Mouse (Mus musculus): Measurements from ENCODE around the gene Lingo2. TPM values are rescaled to one million over a fixed set of nuclear protein-coding genes. Genes with fewer than 3 reads are reported as not detected.

Gene Lingo2
- total RNA-seq, 1 experiment from 2014 or later = not detected

DNA sequence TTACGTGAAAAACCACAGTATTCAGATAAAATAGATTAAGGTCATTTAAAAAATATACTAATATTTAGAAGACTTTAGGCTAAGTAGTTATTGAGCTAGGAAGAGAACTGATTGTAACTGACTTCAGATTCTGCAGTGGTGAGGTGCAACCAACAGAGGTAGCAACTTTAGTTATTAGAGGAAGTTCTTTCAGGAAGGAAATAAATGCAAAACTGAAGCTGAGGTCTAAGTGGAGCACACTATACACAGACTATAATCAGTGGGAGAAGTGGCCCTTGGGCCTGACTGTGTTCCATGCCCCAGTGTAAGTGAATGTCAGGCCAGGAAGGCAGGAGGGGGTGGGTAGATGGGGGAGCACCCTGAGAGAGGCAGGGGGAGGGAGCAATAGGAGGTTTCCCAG is 385.0 kb downstream of the Lingo2 start:
- peak; percentile 52; the same call in 1 of the 2 replicates for ATAC-seq (replicated peaks; ENCODE audit: low read depth, poor library complexity, severe bottlenecking)

DNA sequence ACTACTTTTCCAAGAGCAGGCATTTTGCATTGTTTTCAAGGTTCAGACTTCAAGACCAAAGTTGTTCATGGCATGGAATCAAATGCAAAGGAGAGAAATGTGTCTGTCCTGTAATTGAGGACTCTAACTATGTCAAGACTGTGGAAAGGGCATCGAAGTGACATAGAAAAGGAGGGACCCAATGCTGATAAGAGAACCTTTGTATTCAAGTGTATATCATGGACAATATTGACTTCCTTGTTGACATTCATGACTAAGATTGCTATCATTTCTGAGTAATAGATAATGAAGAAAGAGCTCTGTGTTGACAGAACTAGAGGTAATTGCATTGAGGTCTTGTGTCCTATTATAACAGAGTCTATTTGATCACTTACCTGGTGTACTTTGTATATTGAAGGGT is 390.6 kb downstream of the Lingo2 start:
- no peak for ATAC-seq (replicated peaks; ENCODE audit: low read depth, poor library complexity, severe bottlenecking)

DNA sequence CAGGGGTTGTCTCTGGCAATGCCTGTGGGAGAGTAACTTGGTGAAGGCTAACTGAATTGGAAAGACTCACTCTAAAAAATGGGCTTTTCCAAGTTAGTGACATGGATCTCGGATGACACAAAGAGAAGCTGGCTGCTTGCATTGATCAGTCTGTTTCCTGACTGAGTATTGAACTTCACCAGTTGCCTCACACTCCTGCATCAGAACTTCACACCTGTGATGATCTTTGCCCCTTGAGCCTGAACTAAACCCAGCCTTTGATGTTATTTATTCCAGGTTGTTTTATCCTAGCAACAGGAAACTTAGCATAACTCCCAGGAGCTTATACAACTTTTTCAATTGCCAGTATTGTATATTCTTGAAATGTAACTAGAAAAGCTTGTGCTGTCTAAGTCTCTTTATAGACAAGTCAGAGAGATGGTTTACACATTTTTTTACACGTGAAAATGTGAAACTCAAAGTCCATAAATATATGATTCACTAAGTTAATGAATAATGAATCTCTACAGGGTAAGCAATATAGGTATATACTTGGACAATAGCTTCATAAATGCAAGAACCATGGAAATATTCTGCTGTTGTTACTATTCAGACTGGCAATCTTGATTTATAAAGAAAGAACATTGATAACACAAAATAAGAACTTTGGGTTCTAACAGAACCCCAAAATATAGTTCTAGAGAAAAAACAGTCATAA is 410.7 kb downstream of the Lingo2 start:
- no peak for ATAC-seq (replicated peaks; ENCODE audit: low read depth, poor library complexity, severe bottlenecking)

DNA sequence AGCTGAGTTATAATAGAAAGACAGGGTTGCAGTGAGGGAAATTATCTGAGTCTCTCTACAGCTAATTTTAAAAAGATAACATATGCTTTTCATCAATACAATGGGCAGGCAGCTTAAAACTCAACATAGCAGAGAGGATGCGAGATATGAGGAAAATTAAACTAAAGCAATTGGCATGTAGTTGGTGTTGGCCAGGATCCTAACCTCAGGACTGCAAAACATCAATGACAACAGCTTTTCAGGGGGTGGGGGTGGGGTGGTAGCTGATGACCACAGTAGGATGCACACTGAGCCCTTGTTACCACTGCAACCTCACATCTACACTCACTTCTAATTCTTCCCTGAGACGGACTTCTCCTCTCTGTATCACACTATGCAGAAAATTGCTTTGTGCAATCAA is 417.7 kb downstream of the Lingo2 start:
- no peak for ATAC-seq (replicated peaks; ENCODE audit: low read depth, poor library complexity, severe bottlenecking)

DNA sequence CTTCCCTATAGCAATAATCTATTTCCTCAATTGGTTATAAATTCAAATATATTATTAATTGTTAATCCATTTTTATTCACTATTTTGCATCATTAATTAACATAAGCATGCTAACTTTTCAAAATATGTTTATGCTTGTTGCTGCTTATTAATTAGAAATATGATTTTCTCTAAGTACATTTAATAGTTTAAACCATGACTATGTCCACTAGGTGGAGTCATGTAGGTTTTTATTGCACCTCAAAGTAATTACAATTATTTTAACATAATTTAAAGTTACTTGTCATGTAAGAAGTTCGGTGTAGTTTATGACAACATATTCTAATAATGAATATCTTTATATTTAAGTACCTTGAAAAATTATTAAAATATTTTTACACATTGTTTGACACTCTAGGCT is 461.3 kb downstream of the Lingo2 start:
- ATAC-seq (replicated peaks; ENCODE audit: low read depth, poor library complexity, severe bottlenecking) = no peak

DNA sequence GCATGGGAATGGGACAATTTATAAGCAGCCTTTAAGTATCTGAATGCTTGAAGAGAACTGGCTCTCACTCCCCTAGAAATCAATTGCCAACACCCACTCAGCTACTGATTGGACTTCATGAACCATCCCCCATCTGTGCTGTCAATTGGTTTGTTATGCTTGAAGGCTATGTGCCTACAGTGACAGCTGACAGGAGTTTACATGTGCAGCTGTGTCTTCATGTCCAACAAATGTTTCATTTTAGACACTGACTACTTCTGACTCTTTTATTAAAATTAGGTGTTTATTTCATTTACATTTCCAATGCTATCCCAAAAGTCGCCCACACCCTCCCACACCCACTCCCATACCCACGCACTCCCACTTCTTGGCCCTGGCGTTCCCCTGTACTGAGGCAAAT is 516.3 kb downstream of the Lingo2 start:
- ATAC-seq (replicated peaks; ENCODE audit: low read depth, poor library complexity, severe bottlenecking) = no peak

DNA sequence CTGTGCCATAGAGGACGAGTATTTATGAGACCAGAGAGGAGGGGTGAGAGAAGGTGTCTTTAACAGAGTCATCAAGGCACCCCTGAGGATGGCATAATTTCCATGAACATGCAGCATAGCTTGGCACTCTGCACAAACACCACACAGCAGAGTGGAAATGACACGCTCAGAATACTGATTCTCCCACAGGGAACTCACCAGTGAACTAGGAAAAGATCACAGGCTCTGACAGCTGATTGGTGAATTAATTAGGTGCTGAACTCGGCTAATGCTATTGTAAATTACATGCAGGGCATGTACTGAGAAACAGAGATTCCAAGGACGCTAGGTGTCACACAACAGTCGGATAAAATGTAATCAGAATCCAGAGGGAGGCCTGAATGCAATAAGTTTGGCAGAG is 525.4 kb downstream of the Lingo2 start:
- no peak for ATAC-seq (replicated peaks; ENCODE audit: low read depth, poor library complexity, severe bottlenecking)

DNA sequence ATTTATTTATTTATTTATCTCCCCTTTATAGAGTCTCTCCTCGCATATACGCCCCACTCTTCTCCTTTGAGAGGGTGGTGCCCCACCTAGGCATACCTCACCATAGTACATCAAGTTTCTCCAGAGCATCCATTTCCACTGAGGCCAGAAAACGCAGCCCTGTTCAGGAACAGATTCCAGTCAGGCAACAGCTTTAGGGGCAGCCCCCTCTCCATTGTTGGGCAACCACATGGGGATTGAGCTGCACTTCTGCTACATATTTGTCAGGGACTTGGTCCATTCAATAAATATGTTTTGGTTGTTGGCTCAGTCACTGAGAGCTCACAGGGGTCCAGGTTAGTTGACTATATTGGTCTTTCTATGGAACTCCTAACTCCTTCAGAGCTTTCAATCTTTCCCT is 544.2 kb downstream of the Lingo2 start:
- no peak for ATAC-seq (replicated peaks; ENCODE audit: low read depth, poor library complexity, severe bottlenecking)

DNA sequence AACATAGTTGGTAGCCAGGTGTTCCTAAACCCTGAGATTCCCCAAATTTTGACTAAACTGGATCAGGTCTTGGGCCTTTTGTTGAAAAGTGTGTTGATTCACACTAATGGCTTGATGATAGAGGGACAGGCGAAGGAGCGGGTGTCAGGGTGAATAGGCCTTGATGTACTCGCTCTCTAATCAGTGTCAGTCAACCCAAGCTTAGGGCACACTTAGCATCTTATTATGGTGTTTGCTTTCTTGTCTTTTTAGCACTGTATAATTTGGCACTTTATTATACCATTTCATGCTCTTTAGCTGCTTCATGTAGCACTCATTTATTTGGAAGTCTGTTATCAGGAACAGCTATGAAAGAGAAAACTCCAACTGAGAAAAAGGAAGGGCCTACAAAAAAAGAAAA is 582.6 kb downstream of the Lingo2 start:
- no peak for ATAC-seq (replicated peaks; ENCODE audit: low read depth, poor library complexity, severe bottlenecking)

DNA sequence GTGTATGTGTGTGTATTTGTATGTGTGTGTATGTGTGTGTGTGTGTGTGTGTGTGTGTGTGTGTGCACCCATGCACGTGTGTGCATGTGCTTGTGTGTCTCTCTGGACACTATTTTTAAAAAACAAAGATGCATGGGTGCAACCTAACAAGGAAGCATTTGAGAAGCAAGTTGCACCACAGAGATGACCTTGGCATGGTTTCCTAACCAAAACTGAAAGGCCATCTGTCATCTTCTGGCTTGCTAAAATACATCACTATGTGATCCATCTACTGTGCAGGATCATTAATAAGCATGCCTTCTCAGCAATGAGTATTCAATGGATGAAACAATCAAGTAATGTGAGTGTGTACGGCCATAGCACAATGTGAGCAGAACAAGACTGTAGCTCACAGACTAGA is 597.1 kb downstream of the Lingo2 start:
- ATAC-seq (replicated peaks; ENCODE audit: low read depth, poor library complexity, severe bottlenecking) = no peak

DNA sequence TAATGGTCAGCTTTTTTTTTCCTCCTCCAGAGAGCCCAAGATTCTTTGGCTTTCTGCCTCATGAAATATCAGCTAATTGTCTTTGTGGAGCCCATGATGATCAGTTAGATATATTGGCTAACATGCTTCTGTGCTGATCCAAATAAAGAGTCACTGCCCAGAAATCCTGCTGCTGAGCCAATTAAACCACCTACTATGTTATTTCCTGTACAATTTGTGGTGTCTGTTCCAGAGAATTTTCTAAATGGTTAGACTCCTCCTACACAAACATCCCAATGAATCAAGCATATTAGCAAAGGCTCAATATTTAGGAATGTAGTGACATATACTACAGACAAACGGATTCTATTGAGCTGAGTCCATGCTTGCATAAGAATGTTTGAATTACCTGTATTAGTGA is 619.8 kb downstream of the Lingo2 start:
- ATAC-seq (replicated peaks; ENCODE audit: low read depth, poor library complexity, severe bottlenecking) = no peak

DNA sequence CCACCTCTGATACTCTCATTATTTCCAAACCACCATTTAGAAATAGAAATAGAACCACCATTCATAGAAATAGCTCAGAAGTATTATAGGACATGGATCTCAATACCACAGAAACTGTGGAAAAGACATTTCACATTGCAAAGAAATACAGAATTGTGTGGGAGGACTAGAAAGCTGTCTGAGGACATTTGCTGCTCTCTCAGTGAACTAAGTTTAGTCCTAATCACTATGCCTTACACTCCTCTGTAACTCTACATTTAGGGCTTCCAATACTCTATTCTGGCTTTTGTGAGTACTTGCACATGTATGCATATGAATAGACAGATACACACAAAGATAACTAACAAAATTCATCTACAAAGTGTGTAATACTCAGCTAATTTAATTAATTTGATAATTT is 625.9 kb downstream of the Lingo2 start:
- ATAC-seq (replicated peaks; ENCODE audit: low read depth, poor library complexity, severe bottlenecking) = no peak

DNA sequence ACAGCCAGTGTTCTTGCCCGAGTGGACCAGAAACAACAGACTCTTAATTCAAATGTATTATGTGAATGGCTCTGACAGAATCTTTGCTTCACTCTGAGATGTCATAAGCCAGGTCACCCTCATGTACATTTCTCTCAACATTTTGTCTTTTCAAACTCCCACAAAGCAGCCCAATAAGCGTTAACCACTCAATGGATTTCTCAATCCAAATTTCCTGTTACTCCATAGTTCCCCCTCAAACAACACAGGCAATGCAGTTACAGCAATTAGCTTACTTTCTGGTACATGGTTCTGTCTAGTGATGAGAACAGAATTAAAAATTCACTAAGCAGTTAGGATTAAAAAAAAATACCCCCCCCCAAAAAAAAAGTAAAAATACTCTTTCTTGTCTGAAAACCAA is 638.5 kb downstream of the Lingo2 start:
- ATAC-seq (replicated peaks; ENCODE audit: low read depth, poor library complexity, severe bottlenecking) = peak; percentile 58; the same call in 1 of the 2 replicates

DNA sequence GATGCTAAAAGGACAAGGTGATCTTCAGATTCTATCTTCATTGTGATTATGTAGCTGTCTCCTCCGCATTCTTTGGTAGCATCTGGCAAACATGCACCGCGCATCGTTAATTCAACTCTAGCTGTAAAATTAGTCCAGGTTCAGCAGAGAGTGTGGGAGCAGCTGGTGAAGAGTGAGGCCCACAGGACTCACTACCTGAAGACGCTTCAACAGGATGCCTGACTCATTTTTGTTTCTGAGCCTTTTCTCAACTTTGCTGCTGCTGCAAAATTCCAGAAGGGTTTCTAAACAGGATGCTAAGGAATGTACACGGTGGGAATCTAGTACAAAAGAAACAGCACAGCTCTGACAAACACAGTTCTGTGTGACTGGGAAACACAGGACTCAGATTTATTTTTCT is 640.1 kb downstream of the Lingo2 start:
- ATAC-seq (replicated peaks; ENCODE audit: low read depth, poor library complexity, severe bottlenecking) = no peak

DNA sequence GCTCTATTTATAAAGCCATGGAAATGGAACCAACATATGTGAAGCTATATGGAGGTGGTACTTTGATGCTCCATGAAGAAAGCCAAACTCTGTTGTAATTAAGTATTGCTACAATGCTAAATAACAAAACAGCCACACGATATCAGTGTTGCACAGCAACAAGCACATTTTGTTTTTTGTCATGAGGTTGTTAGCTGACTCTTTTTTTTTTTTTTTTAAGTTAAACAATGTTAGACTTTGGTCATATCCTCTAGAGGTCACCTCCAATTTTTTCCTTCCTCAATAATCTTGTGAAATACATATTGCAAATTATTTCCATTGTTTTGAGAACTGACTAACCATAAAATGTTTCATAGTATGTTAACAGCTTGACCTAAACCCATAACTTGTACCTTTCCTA is 646.3 kb downstream of the Lingo2 start:
- no peak for ATAC-seq (replicated peaks; ENCODE audit: low read depth, poor library complexity, severe bottlenecking)

DNA sequence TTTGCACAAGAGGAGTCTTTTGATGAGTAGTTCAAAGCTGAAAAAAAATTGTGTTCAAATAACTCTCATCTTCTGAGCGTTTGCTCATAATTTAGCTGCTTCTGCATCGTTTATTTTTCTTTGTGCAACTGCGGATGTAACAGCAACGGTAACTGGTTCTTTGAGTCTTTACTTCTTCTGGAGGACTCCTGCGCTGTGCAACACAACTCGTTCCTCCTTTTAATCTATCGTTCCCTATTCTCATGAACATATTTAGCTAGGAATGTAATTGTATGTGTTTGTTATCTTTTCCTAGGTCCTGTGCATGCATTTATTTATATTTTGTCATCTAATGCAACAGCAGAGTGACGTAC is 661.9 kb downstream of the Lingo2 start:
- no peak for ATAC-seq (replicated peaks; ENCODE audit: low read depth, poor library complexity, severe bottlenecking)

DNA sequence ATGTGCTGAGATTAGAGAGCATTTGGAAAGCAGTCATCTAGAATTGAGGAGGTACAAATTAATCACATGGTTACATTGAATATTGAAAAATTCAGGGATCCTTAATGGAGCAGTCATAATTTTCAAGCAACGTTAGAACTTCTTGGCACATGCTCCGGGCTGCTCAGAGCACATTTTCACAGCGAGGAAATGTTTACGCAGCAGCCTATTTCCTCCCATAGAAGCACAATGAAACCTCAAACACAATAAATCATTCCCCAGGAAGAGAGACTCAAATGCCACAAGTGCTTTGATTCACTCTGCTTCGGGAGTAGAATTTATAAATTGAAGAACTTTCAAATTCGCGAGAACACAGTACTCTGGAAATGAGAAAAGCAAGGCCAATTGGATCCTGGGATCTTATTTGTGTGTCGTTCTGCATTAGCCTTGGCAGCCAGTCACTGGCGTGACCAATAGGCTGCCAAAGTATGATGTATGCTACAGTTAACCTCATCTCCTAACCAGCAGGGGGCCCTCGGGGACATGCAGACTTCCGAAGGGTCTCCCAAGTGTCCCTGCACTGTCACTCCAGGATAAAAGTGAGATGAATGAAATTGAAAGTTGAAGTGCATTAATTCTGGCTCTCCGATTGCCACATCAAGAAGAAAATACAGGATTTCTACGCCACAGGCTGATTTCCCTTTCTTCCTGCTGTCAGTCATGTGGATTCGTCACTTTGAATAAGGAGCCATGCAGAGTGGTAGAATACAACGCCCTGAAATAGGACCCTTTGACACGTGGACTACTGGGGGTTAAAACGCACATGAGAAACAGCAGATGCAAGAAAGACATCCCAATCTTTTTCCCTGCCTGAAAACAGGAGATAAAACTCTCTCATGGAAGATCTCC is 662.5 kb downstream of the Lingo2 start:
- ATAC-seq (replicated peaks; ENCODE audit: low read depth, poor library complexity, severe bottlenecking) = peak; percentile 98

DNA sequence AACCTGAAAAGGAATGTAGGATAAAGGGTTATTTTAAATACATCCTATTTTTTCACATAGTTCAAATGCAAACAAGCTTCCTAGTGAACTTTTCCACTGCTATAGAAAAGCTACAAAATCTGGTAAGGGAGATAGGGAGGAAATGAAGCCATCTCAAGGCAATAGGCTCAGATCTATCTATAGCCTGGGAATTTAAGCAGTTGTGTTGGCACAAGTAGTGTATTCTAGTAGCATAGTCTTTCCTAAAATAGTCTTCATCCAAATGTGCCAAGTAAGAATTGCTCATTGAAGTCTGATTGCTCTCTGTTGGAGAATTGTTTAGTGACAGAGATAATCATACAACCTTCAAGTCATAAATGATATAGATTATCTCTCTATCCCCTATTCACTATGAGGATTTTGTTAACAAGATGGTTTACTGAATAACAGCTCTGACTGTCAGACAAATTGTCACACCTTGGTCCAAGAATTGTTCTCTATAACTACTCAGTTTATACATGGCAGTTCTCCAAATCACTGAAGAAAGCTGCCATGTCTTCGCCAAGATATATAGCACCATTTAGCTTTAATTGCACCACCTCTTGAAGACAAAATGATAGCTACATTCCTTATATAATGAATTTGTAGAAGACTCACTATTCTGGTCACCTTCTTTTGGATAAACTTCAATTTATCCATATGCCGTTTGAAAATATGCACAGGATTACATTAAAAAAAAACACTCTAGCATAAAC is 688.9 kb downstream of the Lingo2 start:
- no peak for ATAC-seq (replicated peaks; ENCODE audit: low read depth, poor library complexity, severe bottlenecking)

DNA sequence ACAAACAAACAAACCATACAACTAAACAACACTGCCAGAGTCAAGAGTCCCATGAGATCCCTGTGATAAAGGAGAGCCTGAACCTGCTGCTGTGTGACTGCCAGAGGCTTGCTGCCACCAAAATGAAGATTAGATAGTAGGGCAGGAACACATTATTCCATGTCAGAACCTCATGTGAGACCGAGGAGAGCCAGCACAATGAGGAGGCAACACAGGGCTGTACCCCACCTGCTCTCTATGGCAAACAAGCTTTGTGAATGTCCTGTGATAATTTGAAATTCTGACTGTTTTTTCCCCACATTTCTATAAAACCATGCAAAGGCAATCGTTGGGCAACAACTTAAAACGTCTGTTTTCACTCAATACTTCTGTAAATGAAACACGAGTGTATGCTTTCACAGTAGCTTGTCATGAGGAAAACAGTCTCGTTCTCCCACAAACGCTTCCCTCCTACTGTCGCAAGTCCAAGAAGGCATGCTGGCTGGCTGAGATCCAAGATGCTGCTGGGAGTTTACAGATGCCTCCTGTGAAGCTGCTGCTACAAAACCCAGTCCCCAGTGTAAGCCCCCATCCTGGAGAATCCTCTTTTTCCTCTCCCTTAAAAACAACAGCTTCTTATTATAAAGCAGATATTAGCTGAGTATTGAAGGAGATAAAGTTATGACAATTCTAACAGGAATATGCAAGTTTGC is 765.2 kb downstream of the Lingo2 start:
- ATAC-seq (replicated peaks; ENCODE audit: low read depth, poor library complexity, severe bottlenecking) = no peak

DNA sequence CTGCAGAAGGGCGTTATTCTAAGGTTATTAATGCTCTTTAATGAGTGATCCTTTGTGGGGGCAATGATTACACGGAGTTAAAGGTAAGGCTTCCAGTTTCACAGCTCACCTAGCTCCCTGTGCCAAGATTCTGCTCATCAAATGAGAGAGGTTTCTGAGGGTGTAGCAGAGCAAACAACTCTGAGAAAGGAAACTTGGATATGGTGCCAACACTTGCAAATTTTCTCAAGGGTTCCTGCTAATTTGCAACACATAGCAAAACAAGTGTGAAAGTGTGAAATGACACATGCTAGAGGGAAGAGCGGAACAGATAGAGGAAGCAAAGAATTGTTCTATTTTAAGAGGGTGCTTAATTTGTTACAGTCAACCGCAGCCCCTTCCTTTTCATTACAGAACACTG is 767.9 kb downstream of the Lingo2 start:
- peak; percentile 32; the same call in 1 of the 2 replicates for ATAC-seq (replicated peaks; ENCODE audit: low read depth, poor library complexity, severe bottlenecking)
